Mouse (Mus musculus) left cerebral cortex, postnatal 25 days (tissue): ENCODE results near the gene Dlx2. TPM values are rescaled to one million over a fixed set of nuclear protein-coding genes. Genes with fewer than 3 reads are reported as not detected.
A peak's percentile ranks its signal among the peaks of the same experiment; 100 is the strongest.

ENCODE experiments used
- DNase-seq, 2 experiments: peaks; one replicate each; pipeline ENCODE4 v3.0.0; 2022; ENCODE audit warnings: low spot score in 2 of 2, mixed read lengths in 1 of 2
- intact Hi-C: fragments of 180-260 bp; cut with DNase I; formaldehyde crosslinking; loops from one replicate; pipeline ENCODE4 v1.15.1; 2025
- total RNA-seq, 2 experiments: library from RNA; stranded (reverse); gene quantifications; 2 replicates each; pipeline ENCODE4 v1.2.3; 2021

Dlx2 gene
- total RNA-seq, result 1 to 10 TPM; 5.3 to 5.4 TPM

DNA sequence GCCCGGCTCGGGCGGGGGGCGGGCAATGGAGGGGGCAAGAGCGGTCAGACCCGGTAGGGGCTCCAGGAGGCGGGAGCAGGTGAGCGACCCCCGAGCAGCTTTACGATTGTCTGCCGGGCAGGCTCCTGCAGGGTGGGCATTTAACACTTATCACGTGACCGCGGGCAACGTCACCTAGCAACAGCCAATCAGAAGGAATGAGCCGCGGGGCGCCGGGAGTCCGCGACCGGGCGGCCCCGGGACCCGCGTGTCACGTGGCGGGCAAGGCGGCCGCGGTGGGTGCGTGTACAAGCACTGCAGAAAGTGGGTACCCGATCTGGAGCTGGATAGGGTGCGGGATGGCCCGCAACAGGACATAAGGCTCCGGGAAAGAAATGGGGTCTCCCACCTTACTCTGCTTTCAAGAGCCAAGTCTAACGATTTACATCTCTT, at the start of gene Dlx2:
Dlx2 (minus strand) TSS at position 115 of the 432 bp plus-strand sequence.
- DNase-seq, result peak; percentile 35 to 55
- intact Hi-C loops, result loop anchor here (5.0 kb wide), 1 partner anchor 1074 kb away; the partner anchor contains the start of gene Sp5

DNA sequence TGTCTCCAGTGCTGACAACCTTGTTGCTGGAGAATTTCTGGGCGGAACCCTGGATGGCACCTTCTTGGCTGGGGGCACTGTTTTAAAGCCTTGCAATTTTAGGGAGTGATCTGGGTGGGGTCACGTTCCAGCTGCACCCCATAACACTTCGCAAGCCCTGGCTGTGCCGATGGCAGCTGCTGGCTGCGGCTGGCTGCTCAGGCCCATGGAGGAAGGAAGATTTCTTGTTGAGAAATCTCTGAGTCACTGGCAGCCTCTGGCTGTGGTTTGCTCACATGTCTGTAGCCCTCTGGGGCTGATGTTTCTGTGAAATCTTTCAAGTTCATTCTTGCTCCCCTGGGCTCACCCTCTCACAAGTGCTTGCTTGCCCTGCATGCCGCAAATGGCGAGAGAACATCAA, 47.9 kb upstream of the Dlx2 start:
- intact Hi-C loops, result no loop called here
- no peak for DNase-seq

GRCm38 (mm10) chr2:71589114-71589513, 42.6 kb upstream of the Dlx2 start:
- no peak for DNase-seq
- intact Hi-C loops, result loop anchor here (10.0 kb wide), 1 partner anchor 366 kb away; no protein-coding TSS in a partner anchor

DNA sequence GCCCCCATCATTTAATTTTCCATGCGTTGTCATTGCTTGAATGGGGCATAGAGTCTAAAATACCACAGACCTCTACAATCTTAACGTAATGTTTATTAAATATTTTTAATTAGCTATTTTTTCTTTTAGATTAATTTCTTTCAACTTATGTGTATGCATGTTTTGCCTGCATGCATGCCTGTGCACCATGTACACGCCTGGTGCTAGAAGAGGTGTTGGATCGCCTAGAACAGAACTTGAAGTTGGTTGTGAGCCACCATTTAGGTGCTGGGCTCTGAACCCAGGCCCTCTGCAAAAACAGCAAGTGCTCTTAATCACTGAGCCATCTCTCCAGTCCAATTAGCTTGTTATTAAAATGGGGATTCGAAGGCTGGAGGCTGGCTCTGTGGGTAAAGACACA, 34.9 kb upstream of the Dlx2 start:
- DNase-seq, result no peak
- intact Hi-C loops, result loop anchor here (2.0 to 10.0 kb wide), 2 partner anchors 235 to 373 kb away; no protein-coding TSS in a partner anchor

- DNase-seq, result peak; percentile 33 to 49
- intact Hi-C loops, result loop anchor here (2.0 to 10.0 kb wide), 2 partner anchors 236 to 374 kb away; no protein-coding TSS in a partner anchor
Observed at GRCm38 (mm10) chr2:71580632-71581466, 34.3 kb upstream of the Dlx2 start.

DNA sequence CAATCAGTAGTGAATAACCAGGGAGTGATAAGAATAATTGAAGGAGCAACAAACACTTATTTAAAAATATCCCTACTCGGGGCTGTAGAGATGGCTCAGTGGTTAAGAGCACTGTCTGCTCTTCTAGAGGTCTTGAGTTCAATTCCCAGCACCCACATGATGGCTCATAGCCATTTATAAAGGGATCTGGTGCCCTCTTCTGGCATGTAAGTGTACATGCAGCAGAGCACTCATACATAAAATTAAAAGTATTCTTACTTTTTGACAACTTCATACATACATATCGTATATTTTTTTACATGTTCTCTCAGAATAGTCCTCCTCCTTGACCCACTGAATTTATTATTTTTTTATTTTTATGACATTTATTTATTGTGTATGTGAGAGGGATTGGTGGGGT, 30.5 kb upstream of the Dlx2 start:
- intact Hi-C loops, result no loop called here

GRCm38 (mm10) chr2:71573736-71574135, 27.2 kb upstream of the Dlx2 start:
- intact Hi-C loops, result no loop called here
- DNase-seq, result no peak

More for the DNA sequence above, 30.5 kb upstream of the Dlx2 start:
- DNase-seq, result no peak

GRCm38 (mm10) chr2:71566466-71566865, 19.9 kb upstream of the Dlx2 start:
- no peak for DNase-seq
- intact Hi-C loops, result no loop called here

DNA sequence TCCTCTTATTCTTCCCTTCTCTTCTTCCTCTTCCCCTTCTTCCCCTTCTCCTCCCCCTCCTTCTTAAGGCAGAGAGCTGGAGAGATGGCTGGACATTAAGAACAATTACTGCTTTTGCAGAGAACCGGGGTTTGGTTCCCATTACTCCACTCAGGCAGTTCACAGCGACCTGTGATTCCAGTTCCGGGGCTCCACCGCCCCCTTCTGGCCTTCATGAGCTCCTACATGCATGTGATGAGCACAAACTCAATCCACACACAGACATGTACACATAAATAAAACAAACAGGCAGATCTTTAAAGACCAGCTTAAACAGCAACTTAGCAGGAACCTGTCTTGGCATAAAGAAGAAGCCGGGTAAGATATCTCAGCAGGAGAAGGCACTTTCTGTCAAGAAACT, 9.5 kb upstream of the Dlx2 start:
- DNase-seq, result no peak
- intact Hi-C loops, result no loop called here

GRCm38 (mm10) chr2:71551704-71552103, 5.2 kb upstream of the Dlx2 start:
- no peak for DNase-seq
- intact Hi-C loops, result no loop called here

DNA sequence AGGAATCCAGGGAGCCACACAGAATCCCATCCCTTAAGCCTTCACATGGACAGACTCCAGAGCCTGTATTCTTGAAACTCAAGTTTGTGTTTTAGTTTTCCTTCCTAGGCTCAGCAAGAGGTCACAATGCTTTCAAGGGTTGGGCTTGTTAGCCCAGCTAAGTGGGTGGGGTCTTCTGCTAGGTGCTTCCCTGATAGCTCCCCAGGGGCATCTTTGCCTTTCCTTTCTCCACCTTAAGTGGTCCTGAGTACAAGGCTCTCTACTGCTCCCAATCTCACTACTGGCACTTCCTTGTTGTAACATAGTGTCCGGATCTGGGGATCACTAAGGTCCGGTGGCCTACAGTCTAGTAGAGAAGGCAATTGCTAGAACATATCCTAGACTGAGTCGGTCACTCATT, 3.8 kb upstream of the Dlx2 start:
- intact Hi-C loops, result no loop called here
- no peak for DNase-seq

GRCm38 (mm10) chr2:71547829-71548228, 1.3 kb upstream of the Dlx2 start:
- DNase-seq, result peak; percentile 54 to 57
- intact Hi-C loops, result loop anchor here (5.0 kb wide), 1 partner anchor 1076 kb away; the partner anchor contains the start of gene Sp5

GRCm38 (mm10) chr2:71545882-71546639, 493 bp downstream of the Dlx2 start:
- peak in 1 of 2 experiments; percentile 30 for DNase-seq
- intact Hi-C loops, result loop anchor here (2.0 to 5.0 kb wide), 2 partner anchors 15 to 1074 kb away; partner anchors contain the start of gene Sp5

DNA sequence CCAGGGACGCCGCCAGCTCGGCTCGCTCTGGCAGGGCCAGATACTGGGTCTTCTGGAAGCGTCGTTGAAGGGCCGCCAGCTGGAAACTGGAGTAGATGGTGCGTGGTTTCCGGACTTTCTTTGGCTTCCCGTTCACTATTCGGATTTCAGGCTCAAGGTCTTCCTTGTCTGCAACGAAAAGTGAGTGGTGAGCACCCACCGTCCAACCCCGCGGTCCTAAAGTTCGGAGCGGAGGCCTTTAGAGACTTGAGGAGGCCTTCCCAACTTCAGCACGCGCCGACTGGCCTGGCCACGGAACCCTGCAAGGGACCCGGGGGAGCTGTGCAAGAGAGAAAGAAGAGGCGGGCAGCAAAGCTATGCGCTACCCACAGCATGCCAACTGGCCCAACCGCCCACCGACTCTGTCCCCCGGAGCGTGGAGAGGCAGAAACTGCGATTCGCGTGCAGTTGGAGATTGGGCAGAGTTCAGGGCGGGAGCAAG, 1.1 kb downstream of the Dlx2 start:
- peak; percentile 24 to 37 for DNase-seq
- intact Hi-C loops, result loop anchor here (2.0 to 5.0 kb wide), 2 partner anchors 15 to 1073 kb away; partner anchors contain the start of gene Sp5

- peak; percentile 11 to 21 for DNase-seq
- intact Hi-C loops, result loop anchor here (2.0 to 5.0 kb wide), 2 partner anchors 14 to 1072 kb away; partner anchors contain the start of gene Sp5
Observed at GRCm38 (mm10) chr2:71544391-71545285, 1.9 kb downstream of the Dlx2 start.

GRCm38 (mm10) chr2:71543948-71544347, 2.6 kb downstream of the Dlx2 start:
- DNase-seq, result no peak
- intact Hi-C loops, result loop anchor here (2.0 kb wide), 1 partner anchor 13 kb away; no protein-coding TSS in a partner anchor

- intact Hi-C loops, result no loop called here
- DNase-seq, result peak in 1 of 2 experiments; percentile 2
Observed at GRCm38 (mm10) chr2:71543531-71543930, 3.0 kb downstream of the Dlx2 start.

- peak in 1 of 2 experiments; percentile 12 for DNase-seq
- intact Hi-C loops, result no loop called here
Observed at GRCm38 (mm10) chr2:71542816-71543301, 3.7 kb downstream of the Dlx2 start.
